Mouse (Mus musculus): ENCODE results near the gene Pdzrn3. TPM values are rescaled to one million over a fixed set of nuclear protein-coding genes. Genes with fewer than 3 reads are reported as not detected.
A peak's percentile ranks its signal among the peaks of the same experiment; 100 is the strongest.

Gene Pdzrn3
- total and polyA plus RNA-seq, 2 experiments from 2014 or later = 10.7 to 29.1 TPM

DNA sequence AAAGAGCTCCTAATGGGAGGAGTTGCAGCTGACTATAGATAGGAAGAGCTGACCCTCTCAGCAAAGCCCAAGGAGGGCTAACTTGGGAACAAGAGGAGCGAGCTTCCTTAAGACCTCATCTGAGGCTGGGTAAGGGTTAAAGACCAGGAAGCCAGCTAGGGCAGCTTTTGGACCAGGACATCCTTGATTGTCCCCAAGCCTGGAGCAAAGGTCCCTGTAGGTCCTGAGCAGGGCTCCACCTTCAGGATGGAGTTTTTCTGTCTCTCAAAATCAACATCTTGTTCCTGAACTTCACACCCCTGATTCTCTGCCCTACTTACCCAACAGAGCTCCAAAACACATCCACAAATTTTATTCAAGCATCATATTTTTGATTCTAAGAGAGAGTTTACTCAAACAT lies 3.5 kb downstream of the Pdzrn3 start:
- 81% methylated on average over 1 of the region's 1 CpGs for WGBS
- DNase-seq (no peak), ATAC-seq (no peak)
- no peak overlapping the region for H3K4me3 ChIP-seq (ENCODE audit: low read depth, low read length)
- peaks cover 8% of the 10 kb centered on the region; the same call in 1 of the 2 replicates for H3K4me1 ChIP-seq (ENCODE audit: insufficient read depth)
- no peaks in the 10 kb centered on the region for H3K9me3 ChIP-seq (ENCODE audit: low read length)
- H3K36me3 ChIP-seq (ENCODE audit: insufficient read depth) = no peaks in the 10 kb centered on the region
- no peak overlapping the region for H3K27ac ChIP-seq (ENCODE audit: low read depth, low read length)
- no peaks in the 10 kb centered on the region for H3K27me3 ChIP-seq (ENCODE audit: insufficient read depth, low read length)
- no peak for TF ChIP-seq CTCF (IDR thresholded peaks at IDR 0.05; ENCODE audit: low read depth)
- H3K4me2 ChIP-seq (ENCODE audit: low read depth) = no peak overlapping the region
- H3K9ac ChIP-seq = no peak overlapping the region

DNA sequence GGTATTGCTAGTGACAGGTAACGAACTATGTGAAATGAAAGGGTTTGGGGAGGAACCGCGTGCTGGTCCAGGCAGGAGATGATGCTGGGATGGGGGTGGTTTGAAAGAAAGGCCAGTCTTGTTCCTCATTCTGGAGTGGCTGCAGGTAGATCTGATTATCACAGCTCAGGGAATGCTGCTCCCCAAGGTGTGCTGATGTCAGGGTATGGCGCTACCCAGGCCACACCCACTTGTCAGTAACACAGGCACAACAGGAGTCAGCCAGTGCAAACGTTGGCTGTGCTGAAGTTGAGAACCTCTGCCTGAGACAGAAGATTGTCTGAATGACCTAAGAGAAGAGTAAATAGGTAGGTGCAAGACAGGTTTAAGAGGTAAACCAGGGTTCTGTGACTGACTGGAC lies 4.7 kb downstream of the Pdzrn3 start:
- no peak overlapping the region for H3K4me3 ChIP-seq (ENCODE audit: low read depth, low read length)
- H3K4me2 ChIP-seq (ENCODE audit: low read depth) = no peak overlapping the region
- H3K27me3 ChIP-seq (ENCODE audit: insufficient read depth, low read length) = no peaks in the 10 kb centered on the region
- peaks cover 6% of the 10 kb centered on the region; the same call in 1 of the 2 replicates for H3K4me1 ChIP-seq (ENCODE audit: insufficient read depth)
- DNase-seq (no peak), ATAC-seq (no peak)
- 84% methylated on average over 5 of the region's 5 CpGs for WGBS
- no peaks in the 10 kb centered on the region for H3K36me3 ChIP-seq (ENCODE audit: insufficient read depth)
- H3K27ac ChIP-seq (ENCODE audit: low read depth, low read length) = no peak overlapping the region
- no peaks in the 10 kb centered on the region for H3K9me3 ChIP-seq (ENCODE audit: low read length)
- no peak for TF ChIP-seq CTCF (IDR thresholded peaks at IDR 0.05; ENCODE audit: low read depth)
- H3K9ac ChIP-seq = no peak overlapping the region

DNA sequence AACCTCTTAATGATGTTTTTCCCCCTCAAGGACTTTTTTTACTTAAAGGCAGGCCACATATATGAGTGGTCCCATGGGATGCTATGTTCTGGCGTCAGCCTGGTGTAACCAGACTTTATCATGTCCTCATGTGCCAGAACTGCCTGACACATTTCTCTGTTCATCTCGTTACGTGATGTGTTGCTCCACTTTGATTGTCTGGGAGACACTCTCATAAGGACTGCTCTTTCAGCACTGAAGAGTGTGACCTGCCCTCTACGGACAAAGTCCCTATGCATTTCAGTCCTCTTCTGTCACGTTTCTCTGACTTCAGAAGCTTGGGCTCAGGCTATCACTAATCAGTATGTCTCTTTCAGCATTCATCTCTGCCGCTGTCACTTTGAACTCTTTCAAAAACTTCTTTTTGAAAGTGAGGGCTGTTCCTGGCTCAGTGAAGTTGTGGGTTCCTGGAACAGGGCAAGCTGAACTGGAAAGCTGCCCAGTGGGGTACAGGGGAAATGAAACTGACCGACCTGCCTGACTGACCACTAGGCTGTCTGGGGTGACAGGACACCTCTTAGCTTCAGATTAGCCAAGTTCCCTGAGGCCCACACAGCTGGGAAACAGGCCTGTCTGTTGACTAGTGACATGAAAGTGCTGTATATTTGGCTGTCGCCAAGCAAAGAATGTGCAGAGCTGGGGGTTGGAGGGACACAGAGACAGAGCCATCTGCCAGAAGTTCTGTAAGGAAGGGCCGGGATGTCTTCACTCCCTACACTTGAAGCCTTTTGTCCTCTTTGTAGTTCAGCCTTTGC lies 10.7 kb downstream of the Pdzrn3 start:
- TF ChIP-seq CTCF (IDR thresholded peaks at IDR 0.05; ENCODE audit: low read depth) = no peak
- no peaks in the 10 kb centered on the region; the same call in 1 of the 2 replicates for H3K4me1 ChIP-seq (ENCODE audit: insufficient read depth)
- ATAC-seq = peak; percentile 59
- H3K9ac ChIP-seq = no peak overlapping the region
- DNase-seq = no peak
- no peaks in the 10 kb centered on the region for H3K36me3 ChIP-seq (ENCODE audit: insufficient read depth)
- no peak overlapping the region for H3K4me2 ChIP-seq (ENCODE audit: low read depth)
- H3K4me3 ChIP-seq (ENCODE audit: low read depth, low read length) = no peak overlapping the region
- no peaks in the 10 kb centered on the region for H3K9me3 ChIP-seq (ENCODE audit: low read length)
- H3K27me3 ChIP-seq (ENCODE audit: insufficient read depth, low read length) = no peaks in the 10 kb centered on the region
- H3K27ac ChIP-seq (ENCODE audit: low read depth, low read length) = no peak overlapping the region
- 37% methylated on average over 9 of the region's 9 CpGs for WGBS

DNA sequence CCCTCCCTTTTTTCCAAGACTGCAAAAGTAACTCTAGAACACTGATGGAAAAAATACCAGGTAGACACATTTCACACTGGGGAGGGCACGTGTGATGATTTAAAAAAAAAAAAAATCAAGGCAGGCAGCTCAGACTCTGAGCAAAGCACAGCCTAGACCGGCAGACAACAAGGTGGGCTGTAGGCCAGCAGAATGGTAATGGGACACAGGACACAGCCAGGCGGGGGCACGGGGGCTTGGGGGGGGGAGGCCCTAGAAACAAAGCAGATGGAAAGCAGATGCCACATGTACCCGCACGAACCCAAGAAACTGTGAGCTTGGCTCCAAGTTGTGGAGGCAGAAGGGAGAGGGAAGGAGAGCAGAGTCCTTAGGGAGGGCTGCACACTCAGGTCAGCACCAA lies 11.9 kb downstream of the Pdzrn3 start:
- WGBS = 47% methylated on average over 6 of the region's 6 CpGs

DNA sequence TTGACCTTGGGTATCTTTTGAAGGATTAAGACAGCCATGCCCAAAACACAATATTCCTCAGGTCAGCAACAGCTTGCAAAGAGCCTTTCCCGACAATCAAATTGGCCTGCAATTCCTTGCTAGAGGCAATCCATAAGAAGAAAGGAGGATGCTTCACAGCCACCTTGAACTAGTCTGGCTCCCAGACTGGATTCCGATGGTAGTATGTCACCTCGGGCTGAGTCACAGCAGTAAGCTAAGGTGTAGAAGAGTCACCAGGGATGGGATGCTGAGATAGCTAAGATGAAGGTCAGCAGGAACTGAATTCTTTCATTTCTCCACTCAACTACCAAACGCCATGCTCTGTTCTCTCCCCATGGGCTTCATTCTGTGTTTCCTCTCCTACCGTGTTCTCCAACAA lies 13.8 kb downstream of the Pdzrn3 start:
- 88% methylated on average over 5 of the region's 5 CpGs for WGBS
- DNase-seq = no peak
- H3K27me3 ChIP-seq (ENCODE audit: insufficient read depth, low read length) = no peaks in the 10 kb centered on the region

More for the DNA sequence above, 11.9 kb downstream of the Pdzrn3 start:
- H3K4me3 ChIP-seq (ENCODE audit: low read depth, low read length) = no peak overlapping the region
- no peak overlapping the region for H3K4me2 ChIP-seq (ENCODE audit: low read depth)
- H3K27ac ChIP-seq (ENCODE audit: low read depth, low read length) = no peak overlapping the region
- H3K27me3 ChIP-seq (ENCODE audit: insufficient read depth, low read length) = no peaks in the 10 kb centered on the region
- TF ChIP-seq CTCF (IDR thresholded peaks at IDR 0.05; ENCODE audit: low read depth) = no peak
- H3K9me3 ChIP-seq (ENCODE audit: low read length) = no peaks in the 10 kb centered on the region
- no peaks in the 10 kb centered on the region for H3K36me3 ChIP-seq (ENCODE audit: insufficient read depth)
- no peak overlapping the region for H3K9ac ChIP-seq
- H3K4me1 ChIP-seq (ENCODE audit: insufficient read depth) = no peaks in the 10 kb centered on the region; the same call in 1 of the 2 replicates
- ATAC-seq (peak; percentile 16; the same call in 1 of the 2 replicates), DNase-seq (no peak)

DNA sequence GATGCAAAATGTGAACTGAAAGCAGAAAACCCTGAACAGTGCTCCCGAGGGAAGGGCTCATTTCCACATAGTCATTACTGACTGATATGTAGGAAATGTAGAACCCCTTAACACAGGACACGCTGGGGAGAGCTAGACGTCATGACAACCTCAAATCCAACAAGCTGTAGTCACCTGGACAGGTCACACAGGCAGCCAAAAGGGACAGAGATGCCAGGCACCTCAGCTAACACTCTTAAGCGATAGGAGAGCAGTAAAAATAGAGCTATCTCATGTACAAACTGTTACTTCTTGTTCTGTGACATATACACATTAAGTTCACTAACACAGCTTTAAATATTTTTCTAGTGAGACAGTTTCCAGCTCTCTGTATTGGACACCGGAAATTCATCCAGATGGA lies 15.0 kb downstream of the Pdzrn3 start:
- Histone ChIP-seq H3K4me1 (ENCODE audit: insufficient read depth) (no peaks in the 10 kb centered on the region; the same call in 1 of the 2 replicates), H3K9ac (no peak overlapping the region), H3K36me3 (ENCODE audit: insufficient read depth) (no peaks in the 10 kb centered on the region), H3K27me3 (ENCODE audit: insufficient read depth, low read length) (no peaks in the 10 kb centered on the region), H3K9me3 (ENCODE audit: low read length) (no peaks in the 10 kb centered on the region), H3K4me3 (ENCODE audit: low read depth, low read length) (no peak overlapping the region), H3K27ac (ENCODE audit: low read depth, low read length) (no peak overlapping the region), H3K4me2 (ENCODE audit: low read depth) (no peak overlapping the region)
- 88% methylated on average over 5 of the region's 5 CpGs for WGBS
- ATAC-seq (no peak), DNase-seq (no peak)
- TF ChIP-seq CTCF (IDR thresholded peaks at IDR 0.05; ENCODE audit: low read depth) = no peak

More for the DNA sequence above, 13.8 kb downstream of the Pdzrn3 start:
- Histone ChIP-seq H3K27ac (ENCODE audit: low read depth, low read length) (no peak overlapping the region), H3K36me3 (ENCODE audit: insufficient read depth) (no peaks in the 10 kb centered on the region), H3K9ac (no peak overlapping the region), H3K4me3 (ENCODE audit: low read depth, low read length) (no peak overlapping the region), H3K4me2 (ENCODE audit: low read depth) (no peak overlapping the region), H3K4me1 (ENCODE audit: insufficient read depth) (no peaks in the 10 kb centered on the region; the same call in 1 of the 2 replicates), H3K9me3 (ENCODE audit: low read length) (no peaks in the 10 kb centered on the region)
- no peak for ATAC-seq
- no peak for TF ChIP-seq CTCF (IDR thresholded peaks at IDR 0.05; ENCODE audit: low read depth)

DNA sequence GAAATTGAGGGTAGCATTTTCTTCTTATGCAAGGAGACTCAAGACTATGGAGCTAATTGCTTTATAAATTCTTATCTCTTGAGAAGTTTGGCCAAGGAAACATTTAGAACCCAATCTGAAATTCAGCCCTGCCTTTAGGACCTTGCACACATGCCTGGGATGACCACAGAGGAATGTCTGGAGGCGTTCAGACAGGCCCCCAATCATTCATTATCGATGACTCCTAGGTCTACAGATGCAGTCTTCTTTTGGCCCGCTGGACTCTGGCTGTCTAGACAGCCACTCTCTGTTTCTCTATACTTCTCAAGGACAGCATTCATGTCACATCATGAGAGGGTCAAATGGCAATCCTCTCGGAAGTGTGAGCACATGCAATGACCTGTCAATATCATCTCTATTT lies 15.4 kb downstream of the Pdzrn3 start:
- no peak overlapping the region for H3K27ac ChIP-seq (ENCODE audit: low read depth, low read length)
- no peaks in the 10 kb centered on the region for H3K27me3 ChIP-seq (ENCODE audit: insufficient read depth, low read length)
- no peak overlapping the region for H3K4me2 ChIP-seq (ENCODE audit: low read depth)
- H3K4me3 ChIP-seq (ENCODE audit: low read depth, low read length) = no peak overlapping the region
- 78% methylated on average over 4 of the region's 4 CpGs for WGBS
- no peaks in the 10 kb centered on the region for H3K9me3 ChIP-seq (ENCODE audit: low read length)
- no peaks in the 10 kb centered on the region; the same call in 1 of the 2 replicates for H3K4me1 ChIP-seq (ENCODE audit: insufficient read depth)
- no peak for TF ChIP-seq CTCF (IDR thresholded peaks at IDR 0.05; ENCODE audit: low read depth)
- DNase-seq (no peak), ATAC-seq (no peak)
- no peaks in the 10 kb centered on the region for H3K36me3 ChIP-seq (ENCODE audit: insufficient read depth)
- no peak overlapping the region for H3K9ac ChIP-seq
